Comparison of ENCODE assay signal across 30 mouse cellular contexts in genomic region chr17:12380287-12380686, GRCm38 (mm10). TPM values are rescaled to one million over a fixed set of nuclear protein-coding genes. Genes with fewer than 3 reads are reported as not detected.
DNase-seq lines count a peak whose midpoint lies in the region; ATAC-seq and TF ChIP-seq lines count a peak whose summit lies in the region.
"Had no signal": no experiment of that assay in that cellular context is flagged by ENCODE, and none has a peak within 500 bp of the region (broad histone marks: within the 10 kb centered on the region; RNA-seq: fewer than 3 reads in every experiment).

No protein-coding gene starts in this region.

- no peak overlapping the region for H3K4me3 ChIP-seq in kidney, adult 2 months (ENCODE audit: insufficient read depth, low read depth, low read length)
- H3K4me3 ChIP-seq in kidney, embryonic 15.5 days (replicated peaks): no peak overlapping the region
- H3K4me3 ChIP-seq in liver, embryonic 11.5 days (ENCODE audit: low read depth, low read length): peak overlapping the region; percentile 21; the same call in 1 of the 2 replicates
- H3K4me3 ChIP-seq in liver, embryonic 13.5 days (replicated peaks): peak overlapping the region; percentile 26
- H3K4me3 ChIP-seq in liver, embryonic 16.5 days (ENCODE audit: low read depth, low read length): peak overlapping the region; percentile 57
- H3K4me3 ChIP-seq in forebrain, embryonic 14.5 days (ENCODE audit: low read depth, low read length): no peak overlapping the region
- H3K4me3 ChIP-seq: embryonic facial prominence, embryonic 12.5 days; embryonic facial prominence, embryonic 15.5 days; forebrain, embryonic 10.5 days; forebrain, embryonic 13.5 days; gastrocnemius, adult 2 months; heart, embryonic 12.5 days; heart, embryonic 15.5 days; hindbrain, embryonic 12.5 days; hindbrain, embryonic 15.5 days had no signal

- TF ChIP-seq CTCF in kidney, adult 2 months (conservative IDR thresholded peaks at IDR 0.05; ENCODE audit: insufficient read depth, insufficient read length, low read depth, low read length): no peak

- H3K36me3 ChIP-seq in kidney, adult 2 months (ENCODE audit: control insufficient read depth, insufficient read depth, low read length): no peaks in the 10 kb centered on the region
- H3K36me3 ChIP-seq in kidney, embryonic 15.5 days: no peaks in the 10 kb centered on the region
- H3K36me3 ChIP-seq in liver, embryonic 11.5 days (ENCODE audit: control insufficient read depth, insufficient read depth, low read length): no peaks in the 10 kb centered on the region
- H3K36me3 ChIP-seq in liver, embryonic 13.5 days: no peaks in the 10 kb centered on the region
- no peaks in the 10 kb centered on the region for H3K36me3 ChIP-seq in liver, embryonic 16.5 days (ENCODE audit: control insufficient read depth, insufficient read depth)
- H3K36me3 ChIP-seq in forebrain, embryonic 14.5 days (ENCODE audit: control insufficient read depth, insufficient read depth, low read length): no peaks in the 10 kb centered on the region
- H3K36me3 ChIP-seq: embryonic facial prominence, embryonic 12.5 days; embryonic facial prominence, embryonic 15.5 days; forebrain, embryonic 10.5 days; G1E; heart, embryonic 12.5 days; heart, embryonic 15.5 days; hindbrain, embryonic 12.5 days; hindbrain, embryonic 15.5 days had no signal

- 73% methylated on average over 4 of the region's 4 CpGs for WGBS in kidney, adult 2 months
- WGBS in kidney, embryonic 15.5 days: 79% methylated on average over 4 of the region's 4 CpGs
- 72% methylated on average over 4 of the region's 4 CpGs for WGBS in liver, embryonic 11.5 days
- 60% methylated on average over 4 of the region's 4 CpGs for WGBS in liver, embryonic 13.5 days (ENCODE audit: insufficient replicate concordance)
- WGBS in liver, embryonic 16.5 days (ENCODE audit: insufficient replicate concordance): 63% methylated on average over 4 of the region's 4 CpGs
- 92% methylated on average over 4 of the region's 4 CpGs for WGBS in forebrain, embryonic 14.5 days

- peak; percentile 30 for DNase-seq in kidney, adult 2 months
- no peak for DNase-seq in liver, embryonic 11.5 days (ENCODE audit: low spot score)
- DNase-seq in liver, embryonic 13.5 days: no peak
- DNase-seq in cerebellum, adult 11 months: no peak
- no peak for DNase-seq in thymus, adult 18-20 months
- DNase-seq in forebrain, embryonic 14.5 days (ENCODE audit: low spot score): no peak
- DNase-seq: adrenal gland, postnatal 10 days; adrenal gland, postnatal 36 days; B cell, adult 2 months; cerebellum, adult 2 months; cerebellum, adult 9-11 months; cerebellum, postnatal 25 days; forebrain, postnatal 0 days; gastrocnemius, adult 2 months; gastrocnemius, postnatal 14 days; heart, adult 11 months; heart, postnatal 10 days; heart, postnatal 4 days had no signal

- H3K4me2 ChIP-seq in kidney, embryonic 15.5 days: no peak overlapping the region
- peak overlapping the region; percentile 52 for H3K4me2 ChIP-seq in liver, embryonic 11.5 days
- peak overlapping the region; percentile 32 for H3K4me2 ChIP-seq in liver, embryonic 13.5 days
- H3K4me2 ChIP-seq in liver, embryonic 16.5 days (ENCODE audit: low read depth, low read length): peak overlapping the region; percentile 45
- H3K4me2 ChIP-seq in forebrain, embryonic 14.5 days (ENCODE audit: low read length): no peak overlapping the region
- H3K4me2 ChIP-seq: embryonic facial prominence, embryonic 12.5 days; embryonic facial prominence, embryonic 15.5 days; forebrain, embryonic 13.5 days; heart, embryonic 12.5 days; heart, embryonic 15.5 days; hindbrain, embryonic 12.5 days; hindbrain, embryonic 15.5 days had no signal

- H3K4me1 ChIP-seq in kidney, adult 2 months (ENCODE audit: control insufficient read depth, insufficient read depth, low read length): no peaks in the 10 kb centered on the region
- no peaks in the 10 kb centered on the region for H3K4me1 ChIP-seq in kidney, embryonic 15.5 days
- peaks cover 3% of the 10 kb centered on the region; the same call in 1 of the 2 replicates for H3K4me1 ChIP-seq in liver, embryonic 11.5 days (replicated peaks; ENCODE audit: control insufficient read depth, insufficient read depth, low read length)
- peaks cover 17% of the 10 kb centered on the region for H3K4me1 ChIP-seq in liver, embryonic 13.5 days (replicated peaks)
- peaks cover 2% of the 10 kb centered on the region; the same call in 1 of the 2 replicates for H3K4me1 ChIP-seq in liver, embryonic 16.5 days (ENCODE audit: control insufficient read depth, low read depth, low read length)
- H3K4me1 ChIP-seq in forebrain, embryonic 14.5 days (ENCODE audit: control insufficient read depth, insufficient read depth, low read length): no peaks in the 10 kb centered on the region
- H3K4me1 ChIP-seq: embryonic facial prominence, embryonic 12.5 days; embryonic facial prominence, embryonic 15.5 days; forebrain, embryonic 13.5 days; heart, embryonic 12.5 days; heart, embryonic 15.5 days had no signal

- ATAC-seq in kidney, embryonic 15.5 days (replicated peaks; ENCODE audit: low FRiP score): no peak
- ATAC-seq in liver, embryonic 11.5 days (replicated peaks; ENCODE audit: low FRiP score): no peak
- ATAC-seq in liver, embryonic 13.5 days (ENCODE audit: low read depth): no peak
- peak; percentile 38 for ATAC-seq in liver, embryonic 16.5 days (ENCODE audit: low read depth)
- ATAC-seq in forebrain, embryonic 14.5 days: no peak
- ATAC-seq: forebrain, embryonic 13.5 days; forebrain, postnatal 0 days; Patski had no signal

- no peak for TF ChIP-seq POLR2A in kidney, adult 2 months (IDR thresholded peaks at IDR 0.05; ENCODE audit: low read depth, low read length)

- H3K27ac ChIP-seq in kidney, adult 2 months (ENCODE audit: insufficient read depth, low read depth, low read length): no peak overlapping the region
- no peak overlapping the region for H3K27ac ChIP-seq in kidney, embryonic 15.5 days
- 0 out of 2 replicates have a peak overlapping the region, but pooled peaks have one; percentile 19 for H3K27ac ChIP-seq in liver, embryonic 11.5 days (ENCODE audit: low read depth, low read length)
- peak overlapping the region; percentile 44 for H3K27ac ChIP-seq in liver, embryonic 13.5 days
- H3K27ac ChIP-seq in liver, embryonic 16.5 days (ENCODE audit: low read length): peak overlapping the region; percentile 73
- no peak overlapping the region for H3K27ac ChIP-seq in forebrain, embryonic 14.5 days (ENCODE audit: low read depth, low read length)
- H3K27ac ChIP-seq: embryonic facial prominence, embryonic 12.5 days; embryonic facial prominence, embryonic 15.5 days; forebrain, embryonic 10.5 days; forebrain, embryonic 13.5 days; gastrocnemius, adult 2 months; heart, embryonic 15.5 days; hindbrain, embryonic 12.5 days; hindbrain, embryonic 15.5 days had no signal

- no peaks in the 10 kb centered on the region for H3K27me3 ChIP-seq in kidney, adult 2 months (replicated peaks; ENCODE audit: control insufficient read depth, insufficient read depth, low read length)
- no peaks in the 10 kb centered on the region for H3K27me3 ChIP-seq in kidney, embryonic 15.5 days
- peaks cover 9% of the 10 kb centered on the region; the same call in 1 of the 2 replicates for H3K27me3 ChIP-seq in liver, embryonic 11.5 days (replicated peaks; ENCODE audit: control insufficient read depth, insufficient read depth, low read length)
- H3K27me3 ChIP-seq in liver, embryonic 13.5 days: peaks cover 13% of the 10 kb centered on the region
- H3K27me3 ChIP-seq in liver, embryonic 16.5 days (ENCODE audit: control insufficient read depth, insufficient read depth, low read depth, low read length): no peaks in the 10 kb centered on the region
- H3K27me3 ChIP-seq in forebrain, embryonic 14.5 days (replicated peaks; ENCODE audit: control insufficient read depth, insufficient read depth, low read length): no peaks in the 10 kb centered on the region
- H3K27me3 ChIP-seq: embryonic facial prominence, embryonic 12.5 days; embryonic facial prominence, embryonic 15.5 days; forebrain, embryonic 13.5 days; hindbrain, embryonic 12.5 days; hindbrain, embryonic 15.5 days had no signal

- H3K9me3 ChIP-seq in kidney, embryonic 15.5 days (replicated peaks): no peaks in the 10 kb centered on the region
- no peaks in the 10 kb centered on the region; the same call in 1 of the 2 replicates for H3K9me3 ChIP-seq in liver, embryonic 11.5 days (ENCODE audit: control insufficient read depth, low read length)
- no peaks in the 10 kb centered on the region for H3K9me3 ChIP-seq in liver, embryonic 13.5 days (replicated peaks)
- no peaks in the 10 kb centered on the region for H3K9me3 ChIP-seq in liver, embryonic 16.5 days (replicated peaks; ENCODE audit: control insufficient read depth, low read length)
- no peaks in the 10 kb centered on the region for H3K9me3 ChIP-seq in forebrain, embryonic 14.5 days (replicated peaks; ENCODE audit: control insufficient read depth, low read length)
- H3K9me3 ChIP-seq: embryonic facial prominence, embryonic 12.5 days; embryonic facial prominence, embryonic 15.5 days; forebrain, embryonic 10.5 days; forebrain, embryonic 13.5 days; G1E; heart, embryonic 12.5 days; heart, embryonic 15.5 days; hindbrain, embryonic 12.5 days; hindbrain, embryonic 15.5 days had no signal

- H3K9ac ChIP-seq in kidney, embryonic 15.5 days: no peak overlapping the region
- no peak overlapping the region for H3K9ac ChIP-seq in liver, embryonic 11.5 days (ENCODE audit: low read depth, low read length)
- H3K9ac ChIP-seq in liver, embryonic 13.5 days: no peak overlapping the region
- no peak overlapping the region for H3K9ac ChIP-seq in liver, embryonic 16.5 days (ENCODE audit: low read depth, low read length)
- H3K9ac ChIP-seq in forebrain, embryonic 14.5 days (ENCODE audit: low read length): no peak overlapping the region
- H3K9ac ChIP-seq: embryonic facial prominence, embryonic 12.5 days; embryonic facial prominence, embryonic 15.5 days; forebrain, embryonic 13.5 days; forebrain, postnatal 0 days; heart, embryonic 12.5 days; heart, embryonic 15.5 days; hindbrain, embryonic 12.5 days; hindbrain, embryonic 15.5 days had no signal

RNA-seq across cellular contexts. Expression of gene Plg, which starts 1.9 kb away (rescaled TPM):
- 0.03 and 0.07 TPM in 2 replicates for polyA plus RNA-seq in kidney, adult 2 months (2012; rRNA removed)
- polyA plus RNA-seq in kidney, embryonic 15.5 days (2015; fragmentation: Nextera tagmentation; extraction: Ambion mirVana): 1.4 and 3.6 TPM in 2 replicates
- polyA plus RNA-seq in liver, embryonic 11.5 days (2014; fragmentation: Nextera tagmentation; extraction: Ambion mirVana): 130 and 157 TPM in 2 replicates
- 135 and 187 TPM in 2 replicates for polyA plus RNA-seq in liver, embryonic 13.5 days (2015; fragmentation: Nextera tagmentation; extraction: Ambion mirVana)
- 472 and 552 TPM in 2 replicates for polyA plus RNA-seq in liver, embryonic 16.5 days (2015; fragmentation: Nextera tagmentation; extraction: Ambion mirVana)
- not detected in 2 replicates for polyA plus RNA-seq in forebrain, embryonic 14.5 days (2014; fragmentation: Nextera tagmentation; extraction: Ambion mirVana)
- polyA plus RNA-seq: embryonic facial prominence, embryonic 15.5 days; forebrain, embryonic 10.5 days; G1E; hindbrain, embryonic 12.5 days had no signal

Comparison
In these comparisons a context has a peak if more than half of its experiments do, and no peak if none do; other contexts are left out.
1. H3K27ac ChIP-seq: peak in liver, embryonic 11.5 days (single experiment), liver, embryonic 13.5 days (single experiment) and liver, embryonic 16.5 days (single experiment); none in kidney, adult 2 months (single experiment), kidney, embryonic 15.5 days (single experiment) and forebrain, embryonic 14.5 days (single experiment).
2. H3K4me3 ChIP-seq: peak in liver, embryonic 11.5 days (single experiment), liver, embryonic 13.5 days (single experiment) and liver, embryonic 16.5 days (single experiment); none in kidney, adult 2 months (single experiment), kidney, embryonic 15.5 days (single experiment) and forebrain, embryonic 14.5 days (single experiment).
3. H3K4me2 ChIP-seq: peak in liver, embryonic 11.5 days (single experiment), liver, embryonic 13.5 days (single experiment) and liver, embryonic 16.5 days (single experiment); none in kidney, embryonic 15.5 days (single experiment) and forebrain, embryonic 14.5 days (single experiment).
4. RNA of gene Plg, which starts 1.9 kb away (polyA plus RNA-seq): 472 to 552 TPM in liver, embryonic 16.5 days, 135 to 187 TPM in liver, embryonic 13.5 days and 130 to 157 TPM in liver, embryonic 11.5 days; 1.4 to 3.6 TPM in kidney, embryonic 15.5 days, 0.03 to 0.07 TPM in kidney, adult 2 months and not detected in forebrain, embryonic 14.5 days; every median in the first group is over 10 times any median in the second.